Mouse (Mus musculus): ENCODE measurements around the gene Rbl1.

GRCm38 (mm10) chr2:157248111-157248510, 43.8 kb upstream of the Rbl1 start:
- TF ChIP-seq POLR2A (IDR thresholded peaks at IDR 0.05; ENCODE audit: control insufficient read depth, extremely low read depth, insufficient read depth, low read length, poor library complexity): no peak
- no peak for TF ChIP-seq CTCF (IDR thresholded peaks at IDR 0.05; ENCODE audit: borderline replicate concordance, control insufficient read depth, extremely low read depth, insufficient read depth, low read length, poor library complexity)

Data from thymus, adult 2 months (tissue).